Mouse (Mus musculus): Measurements from ENCODE around the gene Dnajc9. TPM values are rescaled to one million over a fixed set of nuclear protein-coding genes. Genes with fewer than 3 reads are reported as not detected.
A peak's percentile ranks its signal among the peaks of the same experiment; 100 is the strongest.

The Dnajc9 gene
- polyA plus RNA-seq, 1 experiment from 2014 or later = 317 TPM

- H3K4me3 ChIP-seq (ENCODE audit: low read depth, low read length) = no peak overlapping the region
- no peak overlapping the region for H3K4me2 ChIP-seq (ENCODE audit: low read depth, low read length, severe bottlenecking)
- no peaks in the 10 kb centered on the region for H3K9me3 ChIP-seq (ENCODE audit: control insufficient read depth, low read length)
- H3K27me3 ChIP-seq (ENCODE audit: control insufficient read depth, insufficient read depth, low read length) = no peaks in the 10 kb centered on the region
- ATAC-seq (replicated peaks; ENCODE audit: low FRiP score) (no peak), DNase-seq (ENCODE audit: low spot score) (no peak)
- WGBS = 93% methylated on average over 4 of the region's 4 CpGs
- no peak overlapping the region for H3K27ac ChIP-seq (ENCODE audit: low read depth, low read length)
- no peak overlapping the region for H3K9ac ChIP-seq (ENCODE audit: low read length)
- H3K4me1 ChIP-seq (replicated peaks; ENCODE audit: control insufficient read depth, insufficient read depth, low read length) = no peaks in the 10 kb centered on the region
- no peaks in the 10 kb centered on the region for H3K36me3 ChIP-seq (ENCODE audit: control insufficient read depth, insufficient read depth, low read length)
These were observed 11.6 kb downstream of the Dnajc9 start for GRCm38 (mm10) chr14:20377112-20377521.

GRCm38 (mm10) chr14:20371854-20372253, 16.9 kb downstream of the Dnajc9 start:
- H3K36me3 ChIP-seq (ENCODE audit: control insufficient read depth, insufficient read depth, low read length) = no peaks in the 10 kb centered on the region; the same call in 1 of the 2 replicates

DNA sequence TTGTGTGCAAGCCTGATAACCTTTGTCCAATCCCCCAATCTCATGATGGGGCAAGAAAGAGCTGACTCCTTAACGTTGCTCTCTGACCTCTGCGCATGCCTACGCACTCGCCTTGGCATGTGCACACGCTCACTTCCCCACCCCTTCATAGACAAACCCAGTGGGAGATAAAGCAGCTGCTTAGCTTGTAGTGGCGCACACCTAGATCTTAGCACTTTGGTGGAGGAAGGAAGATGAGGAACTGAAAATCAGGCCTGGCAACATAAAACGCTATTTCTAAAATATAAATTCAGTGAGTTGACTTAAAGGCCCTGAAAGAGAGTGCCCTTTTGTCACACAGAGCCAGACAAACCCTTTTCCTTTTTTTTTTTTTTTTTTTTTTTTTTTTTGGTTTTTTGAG, 17.9 kb downstream of the Dnajc9 start:
- Histone ChIP-seq H3K4me1 (replicated peaks; ENCODE audit: control insufficient read depth, insufficient read depth, low read length) (no peaks in the 10 kb centered on the region), H3K27me3 (ENCODE audit: control insufficient read depth, insufficient read depth, low read length) (no peaks in the 10 kb centered on the region), H3K27ac (ENCODE audit: low read depth, low read length) (no peak overlapping the region), H3K4me3 (ENCODE audit: low read depth, low read length) (no peak overlapping the region), H3K9ac (ENCODE audit: low read length) (no peak overlapping the region), H3K9me3 (ENCODE audit: control insufficient read depth, low read length) (no peaks in the 10 kb centered on the region), H3K4me2 (ENCODE audit: low read depth, low read length, severe bottlenecking) (no peak overlapping the region), H3K36me3 (ENCODE audit: control insufficient read depth, insufficient read depth, low read length) (no peaks in the 10 kb centered on the region; the same call in 1 of the 2 replicates)
- 84% methylated on average over 7 of the region's 7 CpGs for WGBS
- ATAC-seq (replicated peaks; ENCODE audit: low FRiP score) (no peak), DNase-seq (ENCODE audit: low spot score) (no peak)

More at GRCm38 (mm10) chr14:20371854-20372253, 16.9 kb downstream of the Dnajc9 start:
- Histone ChIP-seq H3K4me2 (ENCODE audit: low read depth, low read length, severe bottlenecking) (no peak overlapping the region), H3K27ac (ENCODE audit: low read depth, low read length) (no peak overlapping the region), H3K4me1 (replicated peaks; ENCODE audit: control insufficient read depth, insufficient read depth, low read length) (no peaks in the 10 kb centered on the region), H3K9me3 (ENCODE audit: control insufficient read depth, low read length) (no peaks in the 10 kb centered on the region), H3K27me3 (ENCODE audit: control insufficient read depth, insufficient read depth, low read length) (no peaks in the 10 kb centered on the region), H3K4me3 (ENCODE audit: low read depth, low read length) (no peak overlapping the region), H3K9ac (ENCODE audit: low read length) (no peak overlapping the region)
- 78% methylated on average over 1 of the region's 1 CpGs for WGBS
- no peak for ATAC-seq (replicated peaks; ENCODE audit: low FRiP score)
- DNase-seq (ENCODE audit: low spot score) = no peak

DNA sequence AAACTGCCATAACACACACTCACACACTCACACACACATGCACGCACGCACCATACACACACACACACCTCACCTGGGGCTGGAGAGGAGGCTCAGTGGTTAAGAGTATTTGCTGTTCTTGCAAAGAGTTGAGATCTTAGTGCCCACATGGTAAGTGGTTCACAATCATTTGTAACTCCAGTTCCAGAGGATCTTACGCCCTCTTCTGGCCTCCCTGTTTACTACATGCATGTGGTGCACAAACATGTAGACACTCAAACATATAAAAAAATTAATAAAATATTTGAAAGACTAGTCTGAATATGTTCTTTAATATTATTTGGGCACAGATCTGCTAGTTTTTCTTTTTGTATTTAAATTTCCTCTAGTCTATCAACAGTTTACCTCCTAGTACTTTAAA, 20.4 kb downstream of the Dnajc9 start:
- no peaks in the 10 kb centered on the region for H3K9me3 ChIP-seq (ENCODE audit: control insufficient read depth, low read length)
- H3K4me1 ChIP-seq (replicated peaks; ENCODE audit: control insufficient read depth, insufficient read depth, low read length) = no peaks in the 10 kb centered on the region
- H3K4me2 ChIP-seq (ENCODE audit: low read depth, low read length, severe bottlenecking) = no peak overlapping the region
- DNase-seq (ENCODE audit: low spot score) (no peak), ATAC-seq (replicated peaks; ENCODE audit: low FRiP score) (no peak)
- H3K36me3 ChIP-seq (ENCODE audit: control insufficient read depth, insufficient read depth, low read length) = no peaks in the 10 kb centered on the region; the same call in 1 of the 2 replicates
- H3K27ac ChIP-seq (ENCODE audit: low read depth, low read length) = no peak overlapping the region
- no peak overlapping the region for H3K9ac ChIP-seq (ENCODE audit: low read length)
- WGBS = 94% methylated on average over 3 of the region's 3 CpGs
- no peaks in the 10 kb centered on the region for H3K27me3 ChIP-seq (ENCODE audit: control insufficient read depth, insufficient read depth, low read length)
- no peak overlapping the region for H3K4me3 ChIP-seq (ENCODE audit: low read depth, low read length)

GRCm38 (mm10) chr14:20363230-20363629, 25.5 kb downstream of the Dnajc9 start:
- Histone ChIP-seq H3K4me3 (ENCODE audit: low read depth, low read length) (no peak overlapping the region), H3K27me3 (ENCODE audit: control insufficient read depth, insufficient read depth, low read length) (no peaks in the 10 kb centered on the region), H3K4me1 (replicated peaks; ENCODE audit: control insufficient read depth, insufficient read depth, low read length) (no peaks in the 10 kb centered on the region), H3K9ac (ENCODE audit: low read length) (no peak overlapping the region), H3K9me3 (ENCODE audit: control insufficient read depth, low read length) (no peaks in the 10 kb centered on the region), H3K27ac (ENCODE audit: low read depth, low read length) (no peak overlapping the region), H3K4me2 (ENCODE audit: low read depth, low read length, severe bottlenecking) (no peak overlapping the region), H3K36me3 (ENCODE audit: control insufficient read depth, insufficient read depth, low read length) (no peaks in the 10 kb centered on the region; the same call in 1 of the 2 replicates)
- 89% methylated on average over 4 of the region's 4 CpGs for WGBS
- no peak for DNase-seq (ENCODE audit: low spot score)
- ATAC-seq (replicated peaks; ENCODE audit: low FRiP score) = no peak

DNA sequence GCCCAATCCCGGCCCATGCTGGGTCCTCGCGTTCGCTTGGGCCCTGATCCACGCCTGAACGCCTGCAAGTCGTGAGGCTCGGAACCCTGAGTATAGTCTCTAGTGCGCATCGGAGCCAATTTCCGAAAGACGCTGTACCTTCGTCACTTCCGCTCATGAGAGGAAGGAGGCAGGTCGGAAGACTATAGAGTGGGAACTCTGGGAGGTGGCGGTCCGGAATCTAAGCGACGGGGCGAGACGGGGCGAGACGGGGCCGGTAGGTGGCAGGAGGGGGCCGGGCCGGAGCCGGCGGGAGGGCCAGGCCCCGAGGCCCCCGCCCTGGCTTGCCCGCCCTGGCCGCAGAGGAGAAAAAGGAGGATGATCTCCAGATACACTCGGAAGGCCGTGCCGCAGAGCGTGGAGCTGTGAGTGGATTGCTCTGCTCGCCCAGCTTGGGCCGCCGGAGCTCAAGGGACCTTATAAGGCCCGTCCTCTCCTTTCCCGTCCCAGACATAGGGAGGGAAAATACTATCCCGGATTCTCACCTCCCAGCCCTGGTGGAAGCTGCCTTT, 40.6 kb downstream of the Dnajc9 start, which contains the start of the genes Ecd and Fam149b:
Gene Ecd (minus strand): TSS at position 131 of the 551 bp plus-strand sequence.
Gene Fam149b (plus strand): TSS at position 172 of the 551 bp plus-strand sequence.
- under 1% methylated on average over 42 of the region's 42 CpGs for WGBS
- peaks cover 2% of the 10 kb centered on the region; the same call in 1 of the 2 replicates for H3K4me1 ChIP-seq (replicated peaks; ENCODE audit: control insufficient read depth, insufficient read depth, low read length)
- ATAC-seq (replicated peaks; ENCODE audit: low FRiP score) (peak; percentile 98), DNase-seq (ENCODE audit: low spot score) (peak; percentile 95)
- H3K4me2 ChIP-seq (ENCODE audit: low read depth, low read length, severe bottlenecking) = peak within 1 kb of the TSS; percentile 70
- peak within 1 kb of the TSS; percentile 80 for H3K27ac ChIP-seq (ENCODE audit: low read depth, low read length)
- H3K9me3 ChIP-seq (ENCODE audit: control insufficient read depth, low read length) = no peaks in the 10 kb centered on the region
- H3K36me3 ChIP-seq (ENCODE audit: control insufficient read depth, insufficient read depth, low read length) = no peaks in the 10 kb centered on the region; the same call in 1 of the 2 replicates
- H3K9ac ChIP-seq (ENCODE audit: low read length) = peak within 1 kb of the TSS; percentile 97
- H3K27me3 ChIP-seq (ENCODE audit: control insufficient read depth, insufficient read depth, low read length) = no peaks in the 10 kb centered on the region
- peak within 1 kb of the TSS; percentile 87 for H3K4me3 ChIP-seq (ENCODE audit: low read depth, low read length)

- Histone ChIP-seq H3K4me3 (ENCODE audit: low read depth, low read length) (peak overlapping the region; percentile 87), H3K27ac (ENCODE audit: low read depth, low read length) (no peak overlapping the region; the same call in 1 of the 2 replicates), H3K4me2 (ENCODE audit: low read depth, low read length, severe bottlenecking) (peak overlapping the region; percentile 70), H3K9me3 (ENCODE audit: control insufficient read depth, low read length) (no peaks in the 10 kb centered on the region), H3K36me3 (ENCODE audit: control insufficient read depth, insufficient read depth, low read length) (no peaks in the 10 kb centered on the region; the same call in 1 of the 2 replicates), H3K9ac (ENCODE audit: low read length) (peak overlapping the region; percentile 97), H3K27me3 (ENCODE audit: control insufficient read depth, insufficient read depth, low read length) (no peaks in the 10 kb centered on the region), H3K4me1 (replicated peaks; ENCODE audit: control insufficient read depth, insufficient read depth, low read length) (peaks cover 2% of the 10 kb centered on the region; the same call in 1 of the 2 replicates)
- ATAC-seq (replicated peaks; ENCODE audit: low FRiP score) = peak; percentile 22; the same call in 1 of the 2 replicates
- 7% methylated on average over 15 of the region's 15 CpGs for WGBS
- DNase-seq (ENCODE audit: low spot score) = no peak
These were observed 41.2 kb downstream of the Dnajc9 start for GRCm38 (mm10) chr14:20347441-20347990.

- no peaks in the 10 kb centered on the region for H3K9me3 ChIP-seq (ENCODE audit: control insufficient read depth, low read length)
- DNase-seq (ENCODE audit: low spot score) = no peak
- 92% methylated on average over 9 of the region's 9 CpGs for WGBS
- peaks cover 2% of the 10 kb centered on the region; the same call in 1 of the 2 replicates for H3K4me1 ChIP-seq (replicated peaks; ENCODE audit: control insufficient read depth, insufficient read depth, low read length)
- no peak overlapping the region for H3K4me3 ChIP-seq (ENCODE audit: low read depth, low read length)
- H3K27ac ChIP-seq (ENCODE audit: low read depth, low read length) = no peak overlapping the region
- H3K27me3 ChIP-seq (ENCODE audit: control insufficient read depth, insufficient read depth, low read length) = no peaks in the 10 kb centered on the region
- no peak overlapping the region for H3K4me2 ChIP-seq (ENCODE audit: low read depth, low read length, severe bottlenecking)
- no peak overlapping the region for H3K9ac ChIP-seq (ENCODE audit: low read length)
- H3K36me3 ChIP-seq (ENCODE audit: control insufficient read depth, insufficient read depth, low read length) = no peaks in the 10 kb centered on the region; the same call in 1 of the 2 replicates
- ATAC-seq (replicated peaks; ENCODE audit: low FRiP score) = no peak
These were observed 42.8 kb downstream of the Dnajc9 start for GRCm38 (mm10) chr14:20345885-20346284.

All from forebrain, embryonic 11.5 days (tissue).